Mouse (Mus musculus): Measurements from ENCODE around the gene Tmem184c.

Gene Tmem184c

GRCm38 (mm10) chr8:77610374-77610969, at the start of gene Tmem184c:
TSS of gene Tmem184c (minus strand) at chr8:77610698.
- DNase-seq (ENCODE audit: low read depth, low spot score) = peak; percentile 91

GRCm38 (mm10) chr8:77659534-77660080, 49.1 kb upstream of the Tmem184c start:
- no peak for DNase-seq (ENCODE audit: low read depth, low spot score)

GRCm38 (mm10) chr8:77658356-77658755, 47.9 kb upstream of the Tmem184c start:
- DNase-seq (ENCODE audit: low read depth, low spot score) = no peak

- no peak for DNase-seq (ENCODE audit: low read depth, low spot score)
Observed at GRCm38 (mm10) chr8:77650646-77651190, 40.2 kb upstream of the Tmem184c start.

- DNase-seq (ENCODE audit: low read depth, low spot score) = no peak
Observed at GRCm38 (mm10) chr8:77640093-77640839, 29.8 kb upstream of the Tmem184c start.

GRCm38 (mm10) chr8:77637593-77637992, 27.1 kb upstream of the Tmem184c start:
- DNase-seq (ENCODE audit: low read depth, low spot score) = no peak

GRCm38 (mm10) chr8:77634035-77634434, 23.5 kb upstream of the Tmem184c start:
- DNase-seq (ENCODE audit: low read depth, low spot score) = no peak

- no peak for DNase-seq (ENCODE audit: low read depth, low spot score)
Observed at GRCm38 (mm10) chr8:77633211-77633610, 22.7 kb upstream of the Tmem184c start.

- no peak for DNase-seq (ENCODE audit: low read depth, low spot score)
Observed at GRCm38 (mm10) chr8:77630691-77631090, 20.2 kb upstream of the Tmem184c start.

GRCm38 (mm10) chr8:77629858-77630537, 19.5 kb upstream of the Tmem184c start:
- peak; percentile 56 for DNase-seq (ENCODE audit: low read depth, low spot score)

- no peak for DNase-seq (ENCODE audit: low read depth, low spot score)
Observed at GRCm38 (mm10) chr8:77623677-77624209, 13.2 kb upstream of the Tmem184c start.

GRCm38 (mm10) chr8:77617916-77618315, 7.4 kb upstream of the Tmem184c start:
- no peak for DNase-seq (ENCODE audit: low read depth, low spot score)

- DNase-seq (ENCODE audit: low read depth, low spot score) = no peak
Observed at GRCm38 (mm10) chr8:77609621-77610020, 877 bp downstream of the Tmem184c start.

- no peak for DNase-seq (ENCODE audit: low read depth, low spot score)
Observed at GRCm38 (mm10) chr8:77584174-77584573, 26.3 kb downstream of the Tmem184c start.

GRCm38 (mm10) chr8:77577674-77578073, 32.8 kb downstream of the Tmem184c start:
- no peak for DNase-seq (ENCODE audit: low read depth, low spot score)

- DNase-seq (ENCODE audit: low read depth, low spot score) = no peak
Observed at GRCm38 (mm10) chr8:77574229-77574628, 36.3 kb downstream of the Tmem184c start.

- DNase-seq (ENCODE audit: low read depth, low spot score) = no peak
Observed at GRCm38 (mm10) chr8:77561441-77561840, 49.1 kb downstream of the Tmem184c start.

- DNase-seq (ENCODE audit: low read depth, low spot score) = no peak
Observed at GRCm38 (mm10) chr8:77552491-77552890, 58.0 kb downstream of the Tmem184c start.

- peak; percentile 17 for DNase-seq (ENCODE audit: low read depth, low spot score)
Observed at GRCm38 (mm10) chr8:77549881-77550580, 60.5 kb downstream of the Tmem184c start.

- DNase-seq (ENCODE audit: low read depth, low spot score) = peak; percentile 83
Observed at GRCm38 (mm10) chr8:77549121-77549706, 61.3 kb downstream of the Tmem184c start, which contains the start of gene Prmt9. TSS of gene Prmt9 (plus strand) at chr8:77549397.

All from retina, postnatal 7 days (tissue).